Mouse (Mus musculus): ENCODE measurements around the gene Elp4. TPM values are rescaled to one million over a fixed set of nuclear protein-coding genes. Genes with fewer than 3 reads are reported as not detected.
A peak's percentile ranks its signal among the peaks of the same experiment; 100 is the strongest.

The Elp4 gene
- polyA plus RNA-seq, 1 experiment from 2014 or later: 28.2 TPM

- Histone ChIP-seq H3K9ac (ENCODE audit: low read depth, low read length) (no peak overlapping the region), H3K9me3 (ENCODE audit: control insufficient read depth, low read length) (no peaks in the 10 kb centered on the region), H3K4me3 (ENCODE audit: low read depth, low read length) (no peak overlapping the region), H3K27ac (ENCODE audit: low read depth, low read length) (no peak overlapping the region), H3K4me2 (no peak overlapping the region), H3K27me3 (replicated peaks; ENCODE audit: control insufficient read depth, insufficient read depth, low read length) (no peaks in the 10 kb centered on the region), H3K4me1 (replicated peaks; ENCODE audit: control insufficient read depth, insufficient read depth, low read length) (no peaks in the 10 kb centered on the region), H3K36me3 (ENCODE audit: control insufficient read depth, insufficient read depth, low read length) (no peaks in the 10 kb centered on the region)
- DNase-seq (ENCODE audit: low spot score) (no peak), ATAC-seq (replicated peaks; ENCODE audit: low FRiP score) (no peak)
- WGBS: 81% methylated on average over 5 of the region's 5 CpGs
These were observed 121.5 kb downstream of the Elp4 start for GRCm38 (mm10) chr2:105782885-105783284.

GRCm38 (mm10) chr2:105780739-105781138 lies 123.6 kb downstream of the Elp4 start:
- ATAC-seq (replicated peaks; ENCODE audit: low FRiP score): no peak
- H3K27ac ChIP-seq (ENCODE audit: low read depth, low read length): no peak overlapping the region
- no peaks in the 10 kb centered on the region for H3K9me3 ChIP-seq (ENCODE audit: control insufficient read depth, low read length)

GRCm38 (mm10) chr2:105779320-105779891 lies 125.0 kb downstream of the Elp4 start:
- H3K27ac ChIP-seq (ENCODE audit: low read depth, low read length): no peak overlapping the region
- H3K4me3 ChIP-seq (ENCODE audit: low read depth, low read length): no peak overlapping the region
- 65% methylated on average over 6 of the region's 6 CpGs for WGBS
- DNase-seq (ENCODE audit: low spot score) (no peak), ATAC-seq (replicated peaks; ENCODE audit: low FRiP score) (no peak)
- H3K4me2 ChIP-seq: no peak overlapping the region
- H3K36me3 ChIP-seq (ENCODE audit: control insufficient read depth, insufficient read depth, low read length): no peaks in the 10 kb centered on the region
- no peaks in the 10 kb centered on the region for H3K9me3 ChIP-seq (ENCODE audit: control insufficient read depth, low read length)
- H3K4me1 ChIP-seq (replicated peaks; ENCODE audit: control insufficient read depth, insufficient read depth, low read length): no peaks in the 10 kb centered on the region
- H3K9ac ChIP-seq (ENCODE audit: low read depth, low read length): no peak overlapping the region
- no peaks in the 10 kb centered on the region for H3K27me3 ChIP-seq (replicated peaks; ENCODE audit: control insufficient read depth, insufficient read depth, low read length)

More at GRCm38 (mm10) chr2:105780739-105781138, 123.6 kb downstream of the Elp4 start:
- 74% methylated on average over 1 of the region's 1 CpGs for WGBS
- Histone ChIP-seq H3K9ac (ENCODE audit: low read depth, low read length) (no peak overlapping the region), H3K4me1 (replicated peaks; ENCODE audit: control insufficient read depth, insufficient read depth, low read length) (no peaks in the 10 kb centered on the region), H3K4me2 (no peak overlapping the region), H3K36me3 (ENCODE audit: control insufficient read depth, insufficient read depth, low read length) (no peaks in the 10 kb centered on the region), H3K27me3 (replicated peaks; ENCODE audit: control insufficient read depth, insufficient read depth, low read length) (no peaks in the 10 kb centered on the region), H3K4me3 (ENCODE audit: low read depth, low read length) (no peak overlapping the region)
- DNase-seq (ENCODE audit: low spot score): no peak

- Histone ChIP-seq H3K4me2 (no peak overlapping the region), H3K9ac (ENCODE audit: low read depth, low read length) (no peak overlapping the region), H3K9me3 (ENCODE audit: control insufficient read depth, low read length) (no peaks in the 10 kb centered on the region), H3K4me3 (ENCODE audit: low read depth, low read length) (no peak overlapping the region), H3K36me3 (ENCODE audit: control insufficient read depth, insufficient read depth, low read length) (no peaks in the 10 kb centered on the region), H3K4me1 (replicated peaks; ENCODE audit: control insufficient read depth, insufficient read depth, low read length) (no peaks in the 10 kb centered on the region), H3K27ac (ENCODE audit: low read depth, low read length) (no peak overlapping the region), H3K27me3 (replicated peaks; ENCODE audit: control insufficient read depth, insufficient read depth, low read length) (no peaks in the 10 kb centered on the region)
- WGBS: 79% methylated on average over 3 of the region's 3 CpGs
- ATAC-seq (replicated peaks; ENCODE audit: low FRiP score) (0 out of 2 replicates have a peak, but pooled peaks have one; percentile 37), DNase-seq (ENCODE audit: low spot score) (no peak)
These were observed 133.1 kb downstream of the Elp4 start for GRCm38 (mm10) chr2:105771314-105771713.

GRCm38 (mm10) chr2:105769747-105770328 lies 134.5 kb downstream of the Elp4 start:
- no peak overlapping the region for H3K27ac ChIP-seq (ENCODE audit: low read depth, low read length)

GRCm38 (mm10) chr2:105753512-105753911 lies 150.9 kb downstream of the Elp4 start:
- H3K4me2 ChIP-seq: no peak overlapping the region
- no peaks in the 10 kb centered on the region for H3K27me3 ChIP-seq (replicated peaks; ENCODE audit: control insufficient read depth, insufficient read depth, low read length)
- H3K9me3 ChIP-seq (ENCODE audit: control insufficient read depth, low read length): no peaks in the 10 kb centered on the region
- H3K27ac ChIP-seq (ENCODE audit: low read depth, low read length): no peak overlapping the region
- WGBS: 58% methylated on average over 1 of the region's 1 CpGs
- H3K4me1 ChIP-seq (replicated peaks; ENCODE audit: control insufficient read depth, insufficient read depth, low read length): no peaks in the 10 kb centered on the region
- no peak for DNase-seq (ENCODE audit: low spot score)
- H3K36me3 ChIP-seq (ENCODE audit: control insufficient read depth, insufficient read depth, low read length): no peaks in the 10 kb centered on the region
- H3K4me3 ChIP-seq (ENCODE audit: low read depth, low read length): no peak overlapping the region
- no peak overlapping the region for H3K9ac ChIP-seq (ENCODE audit: low read depth, low read length)
- no peak for ATAC-seq (replicated peaks; ENCODE audit: low FRiP score)

More at GRCm38 (mm10) chr2:105769747-105770328, 134.5 kb downstream of the Elp4 start:
- whole genome bisulfite sequencing: 67% methylated on average over 4 of the region's 4 CpGs
- ATAC-seq (replicated peaks; ENCODE audit: low FRiP score) (peak; percentile 93), DNase-seq (ENCODE audit: low spot score) (no peak)
- Histone ChIP-seq H3K9me3 (ENCODE audit: control insufficient read depth, low read length) (no peaks in the 10 kb centered on the region), H3K4me2 (no peak overlapping the region), H3K27me3 (replicated peaks; ENCODE audit: control insufficient read depth, insufficient read depth, low read length) (no peaks in the 10 kb centered on the region), H3K36me3 (ENCODE audit: control insufficient read depth, insufficient read depth, low read length) (no peaks in the 10 kb centered on the region), H3K4me3 (ENCODE audit: low read depth, low read length) (no peak overlapping the region), H3K4me1 (replicated peaks; ENCODE audit: control insufficient read depth, insufficient read depth, low read length) (no peaks in the 10 kb centered on the region), H3K9ac (ENCODE audit: low read depth, low read length) (no peak overlapping the region)

GRCm38 (mm10) chr2:105749111-105749510 lies 155.3 kb downstream of the Elp4 start:
- DNase-seq (ENCODE audit: low spot score): no peak

GRCm38 (mm10) chr2:105746896-105747295 lies 157.5 kb downstream of the Elp4 start:
- no peak overlapping the region for H3K9ac ChIP-seq (ENCODE audit: low read depth, low read length)
- no peak overlapping the region for H3K27ac ChIP-seq (ENCODE audit: low read depth, low read length)
- 72% methylated on average over 7 of the region's 7 CpGs for WGBS
- DNase-seq (ENCODE audit: low spot score) (no peak), ATAC-seq (replicated peaks; ENCODE audit: low FRiP score) (no peak)
- H3K9me3 ChIP-seq (ENCODE audit: control insufficient read depth, low read length): no peaks in the 10 kb centered on the region
- H3K4me1 ChIP-seq (replicated peaks; ENCODE audit: control insufficient read depth, insufficient read depth, low read length): no peaks in the 10 kb centered on the region
- no peaks in the 10 kb centered on the region for H3K27me3 ChIP-seq (replicated peaks; ENCODE audit: control insufficient read depth, insufficient read depth, low read length)
- no peak overlapping the region for H3K4me2 ChIP-seq
- no peak overlapping the region for H3K4me3 ChIP-seq (ENCODE audit: low read depth, low read length)
- no peaks in the 10 kb centered on the region for H3K36me3 ChIP-seq (ENCODE audit: control insufficient read depth, insufficient read depth, low read length)

More at GRCm38 (mm10) chr2:105749111-105749510, 155.3 kb downstream of the Elp4 start:
- Histone ChIP-seq H3K4me2 (no peak overlapping the region), H3K27me3 (replicated peaks; ENCODE audit: control insufficient read depth, insufficient read depth, low read length) (no peaks in the 10 kb centered on the region), H3K4me3 (ENCODE audit: low read depth, low read length) (no peak overlapping the region), H3K9ac (ENCODE audit: low read depth, low read length) (no peak overlapping the region), H3K36me3 (ENCODE audit: control insufficient read depth, insufficient read depth, low read length) (no peaks in the 10 kb centered on the region), H3K4me1 (replicated peaks; ENCODE audit: control insufficient read depth, insufficient read depth, low read length) (no peaks in the 10 kb centered on the region), H3K9me3 (ENCODE audit: control insufficient read depth, low read length) (no peaks in the 10 kb centered on the region), H3K27ac (ENCODE audit: low read depth, low read length) (no peak overlapping the region)
- 86% methylated on average over 5 of the region's 5 CpGs for WGBS
- no peak for ATAC-seq (replicated peaks; ENCODE audit: low FRiP score)

GRCm38 (mm10) chr2:105736166-105736565 lies 168.2 kb downstream of the Elp4 start:
- Histone ChIP-seq H3K9ac (ENCODE audit: low read depth, low read length) (no peak overlapping the region), H3K4me2 (no peak overlapping the region), H3K27ac (ENCODE audit: low read depth, low read length) (no peak overlapping the region), H3K27me3 (replicated peaks; ENCODE audit: control insufficient read depth, insufficient read depth, low read length) (no peaks in the 10 kb centered on the region), H3K36me3 (ENCODE audit: control insufficient read depth, insufficient read depth, low read length) (no peaks in the 10 kb centered on the region), H3K9me3 (ENCODE audit: control insufficient read depth, low read length) (no peaks in the 10 kb centered on the region), H3K4me1 (replicated peaks; ENCODE audit: control insufficient read depth, insufficient read depth, low read length) (no peaks in the 10 kb centered on the region), H3K4me3 (ENCODE audit: low read depth, low read length) (no peak overlapping the region)
- ATAC-seq (replicated peaks; ENCODE audit: low FRiP score) (no peak), DNase-seq (ENCODE audit: low spot score) (no peak)
